Mouse (Mus musculus): ENCODE data around the gene Lrmda. TPM values are rescaled to one million over a fixed set of nuclear protein-coding genes. Genes with fewer than 3 reads are reported as not detected.

Lrmda gene
- total and polyA plus RNA-seq, 2 experiments, result 0.18 to 0.50 TPM

DNA sequence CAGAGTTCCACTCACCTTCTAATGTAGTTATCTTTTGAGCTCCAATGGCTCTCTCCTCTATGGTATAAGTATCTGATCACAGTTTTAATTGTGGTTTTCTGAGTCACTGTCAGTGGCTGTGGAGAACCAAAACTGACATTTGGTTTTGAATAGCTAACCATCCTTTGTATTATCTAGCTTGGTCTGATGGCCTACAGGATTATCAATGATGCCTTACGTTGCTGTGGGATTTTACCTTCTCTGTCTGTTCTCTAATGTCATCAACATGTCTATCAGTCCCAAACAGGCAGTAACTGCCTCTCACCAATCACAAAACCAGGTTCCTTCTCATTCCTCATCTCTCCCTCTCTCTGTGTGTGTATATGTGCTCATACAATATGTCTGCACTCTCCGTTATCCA lies 908.8 kb downstream of the Lrmda start:
- Histone ChIP-seq H3K79me2 (ENCODE audit: control insufficient read depth, insufficient read depth, low read length) (no peaks in the 10 kb centered on the region), H3K4me1 (ENCODE audit: control insufficient read depth, insufficient read depth, low read length) (no peaks in the 10 kb centered on the region), H3K9ac (ENCODE audit: low read depth, low read length) (no peak overlapping the region), H3K27me3 (ENCODE audit: control insufficient read depth, insufficient read depth, low read length) (no peaks in the 10 kb centered on the region), H3K36me3 (ENCODE audit: control insufficient read depth, insufficient read depth, low read length) (no peaks in the 10 kb centered on the region), H3K4me3 (ENCODE audit: insufficient read depth, low read depth, low read length) (no peak overlapping the region), H3K27ac (replicated peaks; ENCODE audit: insufficient read depth, low read depth, low read length) (no peak overlapping the region)
- no peak for TF ChIP-seq POLR2A (IDR thresholded peaks at IDR 0.05; ENCODE audit: extremely low read depth, insufficient read depth, low read length)
- 95% methylated on average over 2 of the region's 2 CpGs for WGBS
- no peak for DNase-seq (ENCODE audit: extremely low read depth, low read depth, low spot score)

DNA sequence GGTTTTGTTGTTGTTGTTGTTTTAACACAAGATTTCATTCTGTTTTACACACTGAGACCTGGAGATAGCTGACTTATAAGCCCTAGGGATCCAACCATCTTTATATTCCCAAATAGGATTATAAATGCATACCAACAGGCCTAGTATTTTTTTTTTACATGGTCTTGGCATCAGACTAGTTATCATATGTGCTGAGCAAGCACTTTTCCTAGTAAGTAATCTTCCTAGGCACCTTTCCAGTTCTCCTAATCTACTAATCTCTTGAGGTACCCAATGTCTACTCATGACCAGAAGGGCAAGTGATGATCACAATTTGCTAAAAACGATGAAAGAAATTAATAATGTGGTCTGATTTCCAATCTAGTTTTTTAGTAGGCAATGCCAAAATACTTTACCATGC lies 909.2 kb downstream of the Lrmda start:
- Histone ChIP-seq H3K27me3 (ENCODE audit: control insufficient read depth, insufficient read depth, low read length) (no peaks in the 10 kb centered on the region), H3K79me2 (ENCODE audit: control insufficient read depth, insufficient read depth, low read length) (no peaks in the 10 kb centered on the region), H3K9ac (ENCODE audit: low read depth, low read length) (no peak overlapping the region), H3K27ac (replicated peaks; ENCODE audit: insufficient read depth, low read depth, low read length) (no peak overlapping the region), H3K4me1 (ENCODE audit: control insufficient read depth, insufficient read depth, low read length) (no peaks in the 10 kb centered on the region), H3K4me3 (ENCODE audit: insufficient read depth, low read depth, low read length) (no peak overlapping the region), H3K36me3 (ENCODE audit: control insufficient read depth, insufficient read depth, low read length) (no peaks in the 10 kb centered on the region)
- WGBS, result 81% methylated on average over 1 of the region's 1 CpGs
- TF ChIP-seq POLR2A (IDR thresholded peaks at IDR 0.05; ENCODE audit: extremely low read depth, insufficient read depth, low read length) (no peak), CTCF (IDR thresholded peaks at IDR 0.05; ENCODE audit: low read depth, low read length) (no peak)
- DNase-seq (ENCODE audit: extremely low read depth, low read depth, low spot score), result no peak

DNA sequence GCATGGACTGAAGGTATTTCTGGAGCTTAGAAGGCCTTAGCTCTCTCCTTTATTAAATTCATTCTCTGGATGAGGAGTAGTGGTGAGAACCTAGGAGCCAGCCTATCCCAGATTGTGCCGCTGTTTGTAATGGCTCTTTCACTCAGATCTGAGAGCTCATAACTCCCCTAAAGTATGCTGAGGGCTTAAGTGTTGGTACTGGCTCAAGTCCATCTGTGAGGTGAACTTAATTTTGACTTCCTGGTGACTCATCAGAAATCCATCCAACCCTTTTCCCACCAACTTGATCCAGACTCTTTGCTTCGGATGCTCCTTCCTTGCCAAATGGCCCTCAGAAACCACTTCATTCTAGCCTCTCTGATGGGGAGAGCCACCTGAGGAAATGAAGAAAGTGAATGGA lies 910.1 kb downstream of the Lrmda start:
- WGBS, result 90% methylated on average over 2 of the region's 2 CpGs
- H3K27ac ChIP-seq (replicated peaks; ENCODE audit: insufficient read depth, low read depth, low read length), result no peak overlapping the region
- no peak overlapping the region for H3K4me3 ChIP-seq (ENCODE audit: insufficient read depth, low read depth, low read length)
- H3K9ac ChIP-seq (ENCODE audit: low read depth, low read length), result no peak overlapping the region
- TF ChIP-seq CTCF (IDR thresholded peaks at IDR 0.05; ENCODE audit: low read depth, low read length) (no peak), POLR2A (IDR thresholded peaks at IDR 0.05; ENCODE audit: extremely low read depth, insufficient read depth, low read length) (no peak)
- H3K36me3 ChIP-seq (ENCODE audit: control insufficient read depth, insufficient read depth, low read length), result no peaks in the 10 kb centered on the region
- H3K27me3 ChIP-seq (ENCODE audit: control insufficient read depth, insufficient read depth, low read length), result no peaks in the 10 kb centered on the region
- no peaks in the 10 kb centered on the region for H3K79me2 ChIP-seq (ENCODE audit: control insufficient read depth, insufficient read depth, low read length)
- DNase-seq (ENCODE audit: extremely low read depth, low read depth, low spot score), result no peak
- no peaks in the 10 kb centered on the region for H3K4me1 ChIP-seq (ENCODE audit: control insufficient read depth, insufficient read depth, low read length)

DNA sequence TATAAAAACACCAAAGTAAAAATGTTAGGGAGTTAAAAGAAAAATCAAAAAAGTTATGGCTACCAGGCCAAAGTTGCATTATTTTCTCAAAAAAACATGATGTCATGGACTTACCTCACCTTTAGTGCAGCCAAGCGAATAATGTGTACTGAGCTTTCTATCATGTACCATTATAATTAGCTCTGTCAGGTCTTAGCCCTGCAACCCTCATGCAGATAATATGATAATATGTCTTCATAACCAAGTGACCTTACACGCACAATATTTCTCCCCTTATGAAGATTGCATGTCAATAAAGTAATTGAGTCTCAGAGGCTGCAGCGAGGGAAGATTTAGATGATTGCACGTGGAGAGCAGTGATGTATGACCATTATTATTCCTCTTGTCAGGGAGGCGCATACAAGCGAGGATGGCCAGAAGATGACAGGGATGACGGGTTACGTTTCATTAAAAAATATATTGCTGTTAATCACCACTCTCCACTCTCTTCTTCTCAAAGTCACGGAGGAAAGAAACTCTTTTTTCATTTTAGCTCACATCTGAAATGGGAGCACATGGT lies 911.1 kb downstream of the Lrmda start:
- 95% methylated on average over 9 of the region's 9 CpGs for WGBS
- DNase-seq (ENCODE audit: extremely low read depth, low read depth, low spot score), result no peak
- TF ChIP-seq POLR2A (IDR thresholded peaks at IDR 0.05; ENCODE audit: extremely low read depth, insufficient read depth, low read length) (no peak), CTCF (IDR thresholded peaks at IDR 0.05; ENCODE audit: low read depth, low read length) (no peak)
- Histone ChIP-seq H3K4me3 (ENCODE audit: insufficient read depth, low read depth, low read length) (no peak overlapping the region), H3K9ac (ENCODE audit: low read depth, low read length) (no peak overlapping the region), H3K27ac (replicated peaks; ENCODE audit: insufficient read depth, low read depth, low read length) (no peak overlapping the region), H3K79me2 (ENCODE audit: control insufficient read depth, insufficient read depth, low read length) (no peaks in the 10 kb centered on the region), H3K4me1 (ENCODE audit: control insufficient read depth, insufficient read depth, low read length) (no peaks in the 10 kb centered on the region), H3K36me3 (ENCODE audit: control insufficient read depth, insufficient read depth, low read length) (no peaks in the 10 kb centered on the region), H3K27me3 (ENCODE audit: control insufficient read depth, insufficient read depth, low read length) (no peaks in the 10 kb centered on the region)

DNA sequence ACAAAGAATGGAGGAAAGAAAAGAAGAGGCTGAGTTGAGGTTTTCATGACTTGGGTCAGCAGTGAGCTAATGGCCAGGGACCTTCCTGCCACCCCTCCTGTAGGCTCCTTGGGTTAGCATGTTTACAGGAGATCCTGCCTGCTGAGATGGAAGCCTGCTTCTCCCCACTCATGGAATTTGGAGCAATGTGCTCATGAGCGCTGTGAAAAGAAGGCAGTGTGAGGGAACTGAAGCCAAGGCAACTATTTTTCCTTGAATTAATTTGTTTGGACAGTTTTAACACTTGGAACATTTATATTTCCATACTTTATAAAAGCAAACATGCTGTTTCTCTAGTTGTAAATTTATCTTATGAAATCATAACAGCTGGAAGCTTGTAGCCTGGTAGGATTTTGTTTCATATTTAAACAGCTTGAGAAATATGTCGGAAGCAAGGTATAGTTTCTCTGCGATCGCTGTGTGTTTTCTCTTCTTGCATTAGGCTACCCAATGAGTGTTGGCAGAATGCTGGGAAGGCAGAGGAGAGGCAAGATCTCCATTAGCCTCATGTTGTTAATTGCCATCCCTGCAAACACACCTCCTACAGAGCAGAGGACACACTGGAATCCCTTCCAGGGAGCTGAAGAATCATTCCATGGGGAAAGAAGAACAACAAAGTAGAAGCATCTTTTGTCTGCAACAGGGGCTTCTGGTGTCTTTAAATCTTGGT lies 911.8 kb downstream of the Lrmda start:
- DNase-seq (ENCODE audit: extremely low read depth, low read depth, low spot score), result no peak
- Histone ChIP-seq H3K4me3 (ENCODE audit: insufficient read depth, low read depth, low read length) (no peak overlapping the region), H3K9ac (ENCODE audit: low read depth, low read length) (no peak overlapping the region), H3K4me1 (ENCODE audit: control insufficient read depth, insufficient read depth, low read length) (no peaks in the 10 kb centered on the region), H3K27ac (replicated peaks; ENCODE audit: insufficient read depth, low read depth, low read length) (no peak overlapping the region), H3K79me2 (ENCODE audit: control insufficient read depth, insufficient read depth, low read length) (no peaks in the 10 kb centered on the region), H3K27me3 (ENCODE audit: control insufficient read depth, insufficient read depth, low read length) (no peaks in the 10 kb centered on the region), H3K36me3 (ENCODE audit: control insufficient read depth, insufficient read depth, low read length) (no peaks in the 10 kb centered on the region)
- TF ChIP-seq POLR2A (IDR thresholded peaks at IDR 0.05; ENCODE audit: extremely low read depth, insufficient read depth, low read length) (no peak), CTCF (IDR thresholded peaks at IDR 0.05; ENCODE audit: low read depth, low read length) (no peak)
- WGBS, result 89% methylated on average over 4 of the region's 4 CpGs

DNA sequence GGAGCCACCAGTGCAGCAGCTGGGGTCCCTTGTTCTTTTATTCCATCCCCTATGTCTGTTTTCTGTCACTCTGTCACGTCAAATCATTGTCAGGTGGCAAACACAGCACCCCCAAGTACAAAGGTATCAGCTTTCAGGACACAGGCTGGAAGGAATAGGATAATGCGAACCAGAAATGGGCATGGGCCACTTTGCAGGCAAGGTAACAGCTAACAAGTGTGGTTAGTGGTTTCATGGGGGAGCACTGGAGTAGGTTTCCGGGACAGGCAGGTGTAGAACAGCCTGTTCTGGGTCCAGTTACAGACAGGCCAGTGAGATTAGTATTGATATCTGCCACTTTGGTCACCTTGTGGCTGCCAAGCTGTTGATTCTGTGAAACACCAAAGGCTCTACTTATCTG lies 917.2 kb downstream of the Lrmda start:
- no peak overlapping the region for H3K27ac ChIP-seq (replicated peaks; ENCODE audit: insufficient read depth, low read depth, low read length)
- TF ChIP-seq CTCF (IDR thresholded peaks at IDR 0.05; ENCODE audit: low read depth, low read length) (no peak), POLR2A (IDR thresholded peaks at IDR 0.05; ENCODE audit: extremely low read depth, insufficient read depth, low read length) (no peak)
- no peaks in the 10 kb centered on the region for H3K36me3 ChIP-seq (ENCODE audit: control insufficient read depth, insufficient read depth, low read length)
- no peak overlapping the region for H3K4me3 ChIP-seq (ENCODE audit: insufficient read depth, low read depth, low read length)
- no peaks in the 10 kb centered on the region for H3K27me3 ChIP-seq (ENCODE audit: control insufficient read depth, insufficient read depth, low read length)
- H3K4me1 ChIP-seq (ENCODE audit: control insufficient read depth, insufficient read depth, low read length), result peaks cover 2% of the 10 kb centered on the region; the same call in 1 of the 2 replicates
- WGBS, result 52% methylated on average over 3 of the region's 3 CpGs
- DNase-seq (ENCODE audit: extremely low read depth, low read depth, low spot score), result no peak
- no peaks in the 10 kb centered on the region for H3K79me2 ChIP-seq (ENCODE audit: control insufficient read depth, insufficient read depth, low read length)
- no peak overlapping the region for H3K9ac ChIP-seq (ENCODE audit: low read depth, low read length)

Data from liver, adult 2 months (tissue).